In genomic region chr17:43116748-43117147, GRCm38 (mm10) we compare ENCODE assay signal across 16 mouse cellular contexts.
DNase-seq lines count a peak whose midpoint lies in the region; ATAC-seq and TF ChIP-seq lines count a peak whose summit lies in the region.
"Had no signal": no experiment of that assay in that cellular context is flagged by ENCODE, and none has a peak within 500 bp of the region (broad histone marks: within the 10 kb centered on the region; RNA-seq: fewer than 3 reads in every experiment).

No protein-coding gene starts in this region.

- ATAC-seq in embryonic facial prominence, embryonic 14.5 days (ENCODE audit: low read depth): no peak
- ATAC-seq: forebrain, postnatal 0 days had no signal

- H3K9me3 ChIP-seq in embryonic facial prominence, embryonic 14.5 days (ENCODE audit: control insufficient read depth, low read length): no peaks in the 10 kb centered on the region
- H3K9me3 ChIP-seq in embryonic facial prominence, embryonic 10.5 days: no peaks in the 10 kb centered on the region
- H3K9me3 ChIP-seq: hindbrain, embryonic 12.5 days; liver, embryonic 15.5 days; neural tube, embryonic 13.5 days had no signal

- peak; percentile 25 for DNase-seq in embryonic facial prominence, embryonic 14.5 days (ENCODE audit: low spot score)
- DNase-seq in embryonic facial prominence, embryonic 10.5 days (ENCODE audit: low spot score): no peak
- peak; percentile 52 for DNase-seq in Muller cell, postnatal 12 days (ENCODE audit: inconsistent ontology term)
- peak; percentile 75 for DNase-seq in kidney, adult 2 months
- DNase-seq in kidney, postnatal 4 days: peak; percentile 37 to 54
- no peak for DNase-seq in gastrocnemius, postnatal 10 days
- no peak for DNase-seq in frontal cortex, postnatal 36 days (ENCODE audit: low spot score in 2 of 2)
- DNase-seq in left cerebral cortex, adult 18-20 months (ENCODE audit: low spot score in 2 of 2): no peak
- DNase-seq: adrenal gland, adult 8-10 months; forebrain, postnatal 0 days; gastrocnemius, adult 2 months; heart, adult 18-20 months had no signal

- no peak for TF ChIP-seq CTCF in kidney, adult 2 months (conservative IDR thresholded peaks at IDR 0.05; ENCODE audit: insufficient read depth, insufficient read length, low read depth, low read length)

- H3K27ac ChIP-seq in embryonic facial prominence, embryonic 14.5 days (replicated peaks; ENCODE audit: low read depth, low read length): no peak overlapping the region
- no peak overlapping the region for H3K27ac ChIP-seq in embryonic facial prominence, embryonic 10.5 days (replicated peaks)
- H3K27ac ChIP-seq in kidney, adult 2 months (ENCODE audit: insufficient read depth, low read depth, low read length): peak overlapping the region; percentile 30; the same call in 1 of the 2 replicates
- H3K27ac ChIP-seq: gastrocnemius, adult 2 months; hindbrain, embryonic 12.5 days; liver, embryonic 15.5 days; neural tube, embryonic 13.5 days had no signal

- no peaks in the 10 kb centered on the region for H3K27me3 ChIP-seq in embryonic facial prominence, embryonic 14.5 days (replicated peaks; ENCODE audit: control insufficient read depth, insufficient read depth, low read length)
- H3K27me3 ChIP-seq in embryonic facial prominence, embryonic 10.5 days (replicated peaks; ENCODE audit: low read depth, poor library complexity, severe bottlenecking): no peaks in the 10 kb centered on the region
- H3K27me3 ChIP-seq in kidney, adult 2 months (replicated peaks; ENCODE audit: control insufficient read depth, insufficient read depth, low read length): no peaks in the 10 kb centered on the region
- H3K27me3 ChIP-seq: CH12.LX; hindbrain, embryonic 12.5 days; liver, embryonic 15.5 days; neural tube, embryonic 13.5 days had no signal

- no peak overlapping the region for H3K4me3 ChIP-seq in embryonic facial prominence, embryonic 14.5 days (ENCODE audit: low read depth, low read length)
- no peak overlapping the region for H3K4me3 ChIP-seq in embryonic facial prominence, embryonic 10.5 days
- H3K4me3 ChIP-seq in kidney, adult 2 months (ENCODE audit: insufficient read depth, low read depth, low read length): no peak overlapping the region
- H3K4me3 ChIP-seq: gastrocnemius, adult 2 months; hindbrain, embryonic 12.5 days; liver, embryonic 15.5 days; neural tube, embryonic 13.5 days had no signal

- no peak overlapping the region for H3K9ac ChIP-seq in embryonic facial prominence, embryonic 14.5 days (ENCODE audit: low read depth, low read length)
- H3K9ac ChIP-seq: forebrain, postnatal 0 days; hindbrain, embryonic 12.5 days; liver, embryonic 15.5 days; neural tube, embryonic 13.5 days had no signal

- 76% methylated on average over 10 of the region's 10 CpGs for WGBS in embryonic facial prominence, embryonic 14.5 days
- 87% methylated on average over 10 of the region's 10 CpGs for WGBS in embryonic facial prominence, embryonic 10.5 days
- 25% methylated on average over 10 of the region's 10 CpGs for WGBS in kidney, adult 2 months

- H3K36me3 ChIP-seq in embryonic facial prominence, embryonic 14.5 days (ENCODE audit: control insufficient read depth, insufficient read depth, low read length): no peaks in the 10 kb centered on the region
- H3K36me3 ChIP-seq in embryonic facial prominence, embryonic 10.5 days (replicated peaks): no peaks in the 10 kb centered on the region
- no peaks in the 10 kb centered on the region for H3K36me3 ChIP-seq in kidney, adult 2 months (ENCODE audit: control insufficient read depth, insufficient read depth, low read length)
- H3K36me3 ChIP-seq: hindbrain, embryonic 12.5 days; liver, embryonic 15.5 days; neural tube, embryonic 13.5 days had no signal

- H3K4me2 ChIP-seq in embryonic facial prominence, embryonic 14.5 days (ENCODE audit: low read depth, low read length): no peak overlapping the region
- H3K4me2 ChIP-seq: hindbrain, embryonic 12.5 days; liver, embryonic 15.5 days; neural tube, embryonic 13.5 days had no signal

- H3K4me1 ChIP-seq in embryonic facial prominence, embryonic 14.5 days (ENCODE audit: control insufficient read depth, insufficient read depth, low read length): no peaks in the 10 kb centered on the region
- no peaks in the 10 kb centered on the region for H3K4me1 ChIP-seq in embryonic facial prominence, embryonic 10.5 days
- H3K4me1 ChIP-seq in kidney, adult 2 months (ENCODE audit: control insufficient read depth, insufficient read depth, low read length): peaks cover 33% of the 10 kb centered on the region
- H3K4me1 ChIP-seq: hindbrain, embryonic 12.5 days had no signal

- TF ChIP-seq POLR2A in kidney, adult 2 months (IDR thresholded peaks at IDR 0.05; ENCODE audit: low read depth, low read length): no peak

Comparison
In these comparisons a context has a peak if more than half of its experiments do, and no peak if none do; other contexts are left out.
1. DNase-seq: peak in embryonic facial prominence, embryonic 14.5 days (single experiment), Muller cell, postnatal 12 days (single experiment), kidney, adult 2 months (single experiment) and kidney, postnatal 4 days (2 of 2); none in embryonic facial prominence, embryonic 10.5 days (single experiment), gastrocnemius, postnatal 10 days (single experiment), frontal cortex, postnatal 36 days (0 of 2) and left cerebral cortex, adult 18-20 months (0 of 2).